Mouse (Mus musculus) granulocyte monocyte progenitor cell, adult 5-6 weeks (primary cell): ENCODE results near the gene Ckap5. TPM values are rescaled to one million over a fixed set of nuclear protein-coding genes. Genes with fewer than 3 reads are reported as not detected.
"Not testable (repeated sequence)": the region's sequence is repeated elsewhere in the genome, so short reads cannot be mapped to it uniquely, and the experiment has no call there.

ENCODE experiments used
- ATAC-seq: replicated peaks from 2 replicates; pipeline ENCODE4 v1.8.0; 2016; ENCODE audit warnings: mild to moderate bottlenecking, moderate TSS enrichment, inconsistent platforms; ENCODE audit not compliant: poor library complexity, severe bottlenecking
- total RNA-seq, 2 experiments: library from RNA; stranded (forward) in 1 of 2; stranded (reverse) in 1 of 2; fragments of 200-712, 200-1000 nt in 1 of 2; fragments of >200 nt in 1 of 2; fragmentation: Nextera tagmentation in 1 of 2; gene quantifications; 2 replicates each; pipeline ENCODE4 v1.2.3; 2014 to 2017

The Ckap5 gene
- total RNA-seq (2014; fragmentation: Nextera tagmentation) (44.9 and 84.2 TPM in 2 replicates), total RNA-seq (2017) (80.5 and 87.9 TPM in 2 replicates)

DNA sequence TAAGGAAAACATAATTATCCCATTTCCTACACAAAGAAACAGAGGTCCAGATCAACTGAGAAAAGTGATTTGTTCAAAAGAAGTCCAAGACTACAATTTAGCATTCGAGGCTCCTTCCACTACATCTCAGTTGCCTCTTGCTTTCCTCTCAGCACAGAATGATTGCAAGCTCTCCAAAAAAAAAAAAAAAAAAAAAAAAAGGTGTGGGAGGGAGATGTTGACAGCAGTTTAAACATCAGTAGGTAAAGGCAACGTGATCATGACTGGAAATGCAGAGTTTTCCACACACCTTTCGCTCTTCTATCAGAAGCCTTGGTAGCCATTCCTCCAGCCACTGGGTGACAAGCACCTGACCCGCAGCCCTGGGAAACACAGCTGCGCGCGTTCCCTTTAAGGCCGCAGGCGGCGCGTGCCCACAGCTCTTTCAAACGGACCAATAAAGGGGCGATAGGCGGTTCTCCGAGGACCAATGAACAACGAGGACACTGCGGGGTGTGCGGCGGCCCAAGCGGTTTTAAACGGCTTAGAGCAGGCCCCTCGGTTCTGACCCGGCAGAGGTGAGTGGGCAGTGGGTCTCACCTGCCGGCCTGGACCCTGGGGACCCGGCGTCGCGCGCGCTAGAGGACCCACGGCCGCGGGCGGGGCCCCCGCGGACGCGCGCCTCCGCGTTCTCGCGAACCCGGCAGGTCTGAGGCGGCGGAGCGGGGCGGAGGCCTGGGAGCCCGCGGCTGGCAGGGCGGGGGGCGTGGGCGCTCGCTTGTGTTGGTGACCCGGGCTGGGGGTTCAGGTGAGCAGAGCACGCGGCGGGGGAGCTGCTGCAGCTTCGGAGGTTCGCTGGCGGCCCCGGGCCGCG is at the start of gene Ckap5:
Gene Ckap5, plus strand, starts transcription at position 469 of the 853 bp plus-strand sequence.
- peak; percentile 100 for ATAC-seq

DNA sequence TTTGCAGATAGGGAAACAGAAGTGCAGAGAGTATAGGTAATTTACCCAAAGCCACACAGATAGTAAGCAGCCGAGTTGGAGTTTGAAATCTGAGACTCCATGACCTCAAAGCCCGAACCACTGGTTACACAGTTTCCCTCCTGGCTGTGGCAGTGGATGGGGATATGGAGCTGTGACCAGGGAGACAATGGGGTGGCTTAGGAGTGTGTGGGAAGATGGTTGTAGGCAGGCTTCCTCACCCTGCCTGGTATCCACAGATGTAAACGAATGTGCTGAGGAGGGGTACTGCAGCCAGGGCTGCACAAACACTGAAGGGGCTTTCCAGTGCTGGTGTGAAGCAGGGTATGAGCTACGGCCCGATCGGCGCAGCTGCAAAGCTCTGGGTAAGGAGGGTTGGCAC is 49.7 kb upstream of the Ckap5 start:
- no peak for ATAC-seq

DNA sequence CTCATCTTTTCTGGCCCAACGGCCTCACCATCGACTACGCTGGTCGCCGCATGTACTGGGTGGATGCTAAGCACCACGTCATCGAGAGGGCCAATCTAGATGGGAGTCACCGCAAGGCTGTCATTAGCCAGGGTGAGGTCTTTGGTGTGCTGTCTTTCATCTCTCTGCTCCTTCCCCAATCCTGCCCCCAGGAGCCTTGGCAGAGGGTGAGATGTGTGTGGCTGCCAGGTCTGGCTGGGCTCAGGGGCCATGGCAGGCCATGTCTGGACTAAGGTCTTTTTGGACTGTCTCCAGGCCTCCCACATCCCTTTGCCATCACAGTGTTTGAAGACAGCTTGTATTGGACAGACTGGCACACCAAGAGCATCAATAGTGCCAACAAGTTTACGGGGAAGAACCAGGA is 46.2 kb upstream of the Ckap5 start:
- ATAC-seq, result no peak

DNA sequence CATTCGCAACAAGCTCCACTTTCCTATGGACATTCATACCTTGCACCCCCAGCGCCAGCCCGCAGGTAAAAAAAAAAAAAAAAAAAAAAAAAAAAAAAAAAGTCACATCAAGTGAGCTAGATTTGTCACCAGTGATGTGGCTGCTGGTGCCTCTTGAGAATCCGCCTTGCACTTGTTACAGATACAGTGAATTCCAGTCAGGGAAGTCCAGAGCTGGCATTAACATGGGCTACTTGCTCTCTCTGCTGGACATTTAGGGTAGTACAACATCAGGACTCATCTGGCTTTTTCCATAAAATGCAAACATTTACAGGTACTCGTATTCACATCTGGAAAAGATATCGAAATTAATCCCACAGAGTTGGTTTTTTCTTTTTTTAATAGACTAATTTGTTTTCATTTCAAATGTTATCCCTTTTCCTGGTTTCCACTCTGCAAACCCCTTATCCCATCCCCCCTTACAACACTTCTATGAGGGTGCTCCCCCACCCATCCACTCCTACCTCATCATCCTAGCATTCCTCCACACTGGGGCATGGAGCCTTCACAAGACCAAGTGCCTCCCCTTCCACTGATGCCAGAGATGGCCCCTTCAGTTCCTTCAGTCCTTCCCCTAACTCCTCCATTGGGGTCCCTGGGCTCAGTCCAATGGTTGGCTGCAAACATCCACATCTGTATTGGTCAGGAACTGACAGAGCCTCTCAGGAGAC is 45.6 kb upstream of the Ckap5 start:
- peak; percentile 26; the same call in 1 of the 2 replicates for ATAC-seq

DNA sequence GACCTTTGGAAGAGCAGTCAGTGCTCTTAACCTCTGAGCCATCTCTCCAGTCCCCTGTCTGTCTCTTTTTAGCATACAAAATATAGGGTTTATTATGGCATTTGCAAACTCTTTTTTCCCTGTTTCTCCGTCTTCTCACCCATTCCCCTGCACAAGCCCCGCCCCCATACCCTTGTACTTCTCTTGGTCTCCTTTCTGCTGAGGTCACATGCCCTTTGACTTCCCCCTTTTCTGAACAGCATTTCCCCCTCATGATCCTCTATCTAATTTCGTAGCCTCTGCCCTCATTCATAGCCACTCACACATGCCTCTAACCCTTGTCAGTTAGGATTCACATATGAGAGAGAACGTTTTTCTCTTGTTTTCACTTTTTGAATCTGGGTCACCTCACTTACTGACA is 41.9 kb upstream of the Ckap5 start:
- ATAC-seq, result peak; percentile 93

DNA sequence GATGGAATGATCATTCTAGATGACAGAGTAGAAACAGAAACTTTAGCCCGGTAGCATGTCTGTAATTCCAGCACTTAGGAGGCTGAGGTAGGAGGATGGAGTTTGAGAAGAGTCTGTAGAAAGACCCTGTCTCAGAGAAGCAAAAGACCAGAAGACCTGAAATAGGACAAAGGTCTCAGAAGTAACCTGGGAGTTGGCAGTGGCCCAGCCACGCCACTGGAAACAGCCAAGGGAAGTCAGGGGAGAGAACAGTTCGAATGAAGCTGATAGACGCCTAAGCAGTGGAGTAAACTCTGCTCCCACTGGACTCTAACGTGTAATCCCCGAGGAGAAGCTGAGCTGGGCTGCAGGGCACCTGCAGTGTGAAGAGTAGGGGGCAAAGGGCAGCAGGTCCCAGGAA is 41.3 kb upstream of the Ckap5 start:
- no peak for ATAC-seq

DNA sequence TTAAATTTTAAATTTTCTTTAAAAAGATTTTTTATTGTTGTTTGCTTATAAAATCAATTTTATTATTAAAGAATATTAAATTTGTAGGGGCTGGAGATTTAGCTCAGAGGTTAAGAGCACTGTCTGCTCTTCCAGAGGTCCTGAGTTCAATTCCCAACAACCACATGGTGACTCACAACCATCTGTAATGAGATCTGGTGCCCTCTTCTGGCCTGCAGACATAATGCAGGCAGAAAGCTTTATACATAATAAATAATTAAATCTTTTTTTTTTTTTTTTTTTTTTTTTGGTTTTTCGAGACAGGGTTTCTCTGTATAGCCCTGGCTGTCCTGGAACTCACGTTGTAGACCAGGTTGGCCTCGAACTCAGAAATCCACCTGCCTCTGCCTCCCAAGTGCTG is 39.3 kb upstream of the Ckap5 start:
- ATAC-seq, result not testable (repeated sequence)

DNA sequence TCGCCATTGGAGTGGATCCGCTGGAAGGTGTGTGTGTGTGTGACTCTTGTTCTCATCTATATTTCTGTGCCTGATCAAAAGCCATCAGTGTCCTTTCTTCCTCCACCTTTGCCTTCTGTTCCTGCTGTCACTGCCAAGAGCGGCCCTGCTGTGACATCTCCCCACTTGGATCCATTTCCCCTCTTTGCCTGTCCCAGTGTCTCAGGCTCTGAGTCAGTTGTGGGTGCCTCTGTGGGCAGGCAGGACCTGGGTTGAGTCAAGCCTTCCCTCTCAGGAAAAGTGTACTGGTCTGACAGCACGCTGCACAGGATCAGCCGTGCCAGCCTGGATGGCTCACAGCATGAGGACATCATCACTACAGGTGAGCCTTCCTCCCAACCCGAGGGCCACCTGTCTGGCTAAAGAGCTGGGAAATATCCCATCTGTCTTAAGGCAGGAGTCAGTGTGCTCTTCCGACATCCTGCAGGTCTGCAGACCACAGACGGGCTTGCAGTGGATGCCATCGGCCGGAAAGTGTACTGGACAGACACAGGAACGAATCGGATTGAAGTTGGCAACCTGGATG is 34.4 kb upstream of the Ckap5 start:
- ATAC-seq, result no peak

DNA sequence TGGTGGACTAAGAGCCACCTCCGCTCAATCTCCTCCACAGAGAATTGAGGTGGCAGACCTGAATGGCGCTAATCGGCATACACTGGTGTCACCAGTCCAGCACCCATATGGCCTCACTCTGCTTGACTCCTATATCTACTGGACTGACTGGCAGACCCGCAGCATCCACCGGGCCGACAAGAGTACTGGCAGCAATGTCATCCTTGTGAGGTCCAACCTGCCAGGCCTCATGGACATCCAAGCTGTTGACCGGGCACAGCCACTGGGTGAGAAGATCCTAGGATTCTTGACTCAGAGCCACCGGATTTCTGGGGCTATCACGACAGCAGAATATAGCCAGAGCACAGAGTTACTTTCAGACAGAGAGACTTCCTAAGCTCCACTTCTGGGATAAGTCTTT is 32.6 kb upstream of the Ckap5 start:
- no peak for ATAC-seq

DNA sequence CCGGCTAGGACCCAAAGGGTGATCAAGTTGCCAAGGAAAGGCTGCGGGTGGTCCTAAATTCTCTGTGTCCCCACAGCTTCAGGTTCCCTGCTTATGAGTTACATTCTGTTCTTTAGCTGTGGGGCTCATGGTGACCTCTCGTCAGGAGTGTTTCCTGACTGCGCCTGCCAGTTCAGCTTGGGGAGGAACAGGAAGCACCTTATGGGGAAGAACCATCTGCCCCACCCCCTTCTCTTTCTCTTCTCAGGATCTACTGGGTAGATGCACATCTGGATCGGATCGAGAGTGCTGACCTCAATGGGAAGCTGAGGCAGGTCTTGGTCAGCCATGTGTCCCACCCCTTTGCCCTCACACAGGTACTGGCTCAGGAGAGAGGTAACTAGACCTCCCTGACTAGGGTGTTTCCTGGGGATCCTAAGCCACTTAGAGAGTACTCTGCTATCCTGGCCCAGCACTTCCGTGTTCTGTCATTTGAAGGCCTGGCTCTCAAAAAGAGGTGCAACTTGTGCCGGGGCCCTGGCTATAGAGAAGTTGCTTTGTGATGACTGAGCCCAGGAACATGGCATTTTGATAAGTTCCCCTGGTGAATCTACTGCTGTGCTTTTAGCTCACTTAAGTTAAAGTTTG is 28.4 kb upstream of the Ckap5 start:
- ATAC-seq, result peak; percentile 90

DNA sequence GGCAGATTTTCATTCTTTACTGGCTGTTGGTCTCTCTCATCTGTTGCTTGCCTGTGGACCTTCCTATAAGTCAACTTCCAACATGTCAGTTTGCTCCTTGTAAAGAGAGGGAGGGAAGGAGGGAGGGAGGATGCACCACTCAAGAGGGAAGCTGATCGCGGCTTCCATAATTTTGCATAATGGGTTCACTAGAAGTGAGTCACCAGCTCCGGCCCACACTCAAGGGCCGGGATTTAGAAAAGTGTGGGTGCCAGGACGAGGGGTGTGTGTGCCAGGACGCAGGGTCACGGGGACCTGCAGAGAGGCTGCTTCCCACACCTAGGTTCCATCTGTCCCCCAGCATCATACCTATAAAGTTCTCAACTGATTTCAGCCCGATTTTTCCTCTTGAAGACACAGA is 18.5 kb upstream of the Ckap5 start:
- ATAC-seq, result no peak

DNA sequence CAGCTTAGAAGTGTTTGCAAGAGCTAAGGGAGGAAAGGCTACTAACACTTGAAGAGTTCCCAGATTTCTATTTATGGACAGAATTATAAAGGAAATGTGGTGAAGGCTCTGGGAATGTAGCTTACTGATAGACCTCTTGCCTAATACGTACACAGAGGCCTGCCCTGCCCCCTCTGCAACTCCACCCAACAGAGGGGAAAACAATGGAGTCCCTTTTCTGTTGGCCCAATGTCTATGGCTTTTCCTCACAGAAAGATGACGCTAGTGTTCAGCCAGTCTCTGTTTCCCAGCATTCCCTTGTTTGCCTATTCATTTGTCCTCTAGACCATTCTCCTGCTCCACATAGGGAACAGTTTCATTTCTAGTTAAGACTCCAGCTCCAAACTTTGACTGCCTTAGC is 9.4 kb upstream of the Ckap5 start:
- no peak for ATAC-seq

DNA sequence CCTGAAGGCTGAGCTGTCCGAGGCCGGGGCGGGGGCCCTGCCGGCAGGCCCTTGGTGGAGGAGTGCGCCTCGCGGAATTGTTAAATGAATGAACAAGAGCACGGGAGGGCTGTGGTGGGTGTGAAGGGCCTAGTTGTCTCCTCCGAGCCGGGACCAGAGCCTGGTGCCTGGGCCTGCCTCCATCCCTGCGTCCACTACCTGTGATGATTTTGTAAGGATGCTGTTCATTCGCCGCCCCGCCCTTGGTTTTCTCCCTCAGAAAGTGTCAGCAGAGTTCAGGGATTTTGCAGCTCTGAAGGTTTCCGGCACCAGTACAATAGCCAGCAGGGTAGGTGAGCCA is 555 bp downstream of the Ckap5 start:
- ATAC-seq, result no peak; the same call in 1 of the 2 replicates

DNA sequence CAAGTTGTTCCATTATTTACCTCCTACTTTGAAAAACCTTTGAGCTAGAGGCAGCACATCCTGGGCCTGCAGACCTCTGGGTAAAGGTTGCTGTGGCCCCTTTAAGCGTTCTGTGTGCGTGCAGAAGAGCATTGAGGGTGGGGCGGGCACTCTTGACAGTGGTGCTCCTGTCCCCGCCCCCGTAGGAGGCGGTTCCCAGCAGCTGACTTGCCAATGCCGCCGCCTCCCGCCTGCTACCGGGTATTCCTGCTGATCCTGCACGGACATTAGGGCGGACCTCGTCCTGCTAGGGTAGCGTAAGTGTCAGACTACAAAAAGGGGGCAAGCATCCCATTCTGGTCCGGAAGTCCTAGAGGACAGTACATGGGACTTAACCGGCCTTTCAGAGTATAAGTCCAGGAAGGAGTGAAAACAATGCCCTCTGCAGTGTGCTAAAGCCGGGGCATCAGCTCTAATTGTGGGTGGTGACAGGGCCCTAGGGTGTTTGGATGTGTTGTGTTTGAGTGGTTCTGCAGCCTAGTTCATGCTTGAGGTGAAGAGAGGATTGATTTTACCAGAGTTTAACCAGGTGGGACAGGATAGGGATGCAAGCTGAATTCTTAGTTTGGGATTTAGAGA is 11.1 kb downstream of the Ckap5 start:
- ATAC-seq, result peak; percentile 100

DNA sequence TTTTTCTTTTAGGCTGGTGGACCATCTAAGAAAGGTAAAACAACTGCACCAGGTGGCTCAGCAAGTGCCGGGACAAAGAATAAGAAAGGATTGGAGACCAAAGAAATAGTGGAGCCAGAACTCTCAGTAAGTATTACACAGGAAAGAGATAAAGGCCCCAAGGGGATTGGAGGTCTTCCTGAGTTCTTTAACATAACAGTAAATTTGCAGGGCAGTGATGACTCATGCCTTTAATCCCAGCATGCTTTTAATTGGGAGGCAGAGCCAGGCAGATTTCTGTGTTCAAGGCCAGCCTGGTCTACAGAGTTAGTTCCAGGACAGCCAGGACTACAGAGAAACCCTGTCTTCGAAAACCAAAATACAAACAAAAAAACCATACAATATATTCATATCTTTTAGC is 41.6 kb downstream of the Ckap5 start:
- no peak for ATAC-seq

DNA sequence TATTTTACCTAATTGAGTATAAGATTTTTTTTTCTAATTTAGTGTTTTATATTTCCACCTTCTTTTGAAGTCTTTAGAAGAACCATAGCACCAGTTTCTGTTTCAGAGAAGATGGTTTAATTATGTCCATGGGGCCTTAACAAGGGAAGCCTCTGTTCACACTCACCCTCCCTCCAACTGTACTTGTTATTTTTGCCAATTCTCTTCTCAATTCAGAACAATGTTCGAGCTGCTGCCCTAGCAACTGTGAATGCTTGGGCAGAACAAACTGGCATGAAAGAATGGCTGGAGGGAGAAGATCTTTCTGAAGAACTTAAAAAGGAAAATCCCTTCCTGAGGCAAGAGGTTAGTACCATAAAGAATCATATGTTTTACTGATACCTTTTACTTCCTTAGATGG is 54.3 kb downstream of the Ckap5 start:
- ATAC-seq, result no peak

DNA sequence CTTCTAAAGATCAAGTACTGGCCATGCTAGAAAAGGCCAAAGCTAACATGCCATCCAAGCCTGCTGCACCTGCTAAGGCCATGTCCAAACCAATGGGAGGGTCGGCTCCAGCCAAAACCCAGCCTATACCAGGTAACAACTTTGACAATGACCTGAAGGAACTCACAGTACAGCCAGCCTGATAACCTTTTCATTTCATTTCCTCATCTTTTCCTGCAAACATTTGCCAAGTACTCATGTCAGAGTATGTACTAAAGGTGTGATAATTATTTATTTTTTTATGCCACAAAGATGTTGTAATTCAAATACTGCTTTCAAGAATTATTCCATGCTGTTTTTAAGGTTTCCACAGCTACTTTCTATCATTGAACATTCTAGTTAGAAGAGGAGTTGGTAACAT is 59.7 kb downstream of the Ckap5 start:
- no peak for ATAC-seq

DNA sequence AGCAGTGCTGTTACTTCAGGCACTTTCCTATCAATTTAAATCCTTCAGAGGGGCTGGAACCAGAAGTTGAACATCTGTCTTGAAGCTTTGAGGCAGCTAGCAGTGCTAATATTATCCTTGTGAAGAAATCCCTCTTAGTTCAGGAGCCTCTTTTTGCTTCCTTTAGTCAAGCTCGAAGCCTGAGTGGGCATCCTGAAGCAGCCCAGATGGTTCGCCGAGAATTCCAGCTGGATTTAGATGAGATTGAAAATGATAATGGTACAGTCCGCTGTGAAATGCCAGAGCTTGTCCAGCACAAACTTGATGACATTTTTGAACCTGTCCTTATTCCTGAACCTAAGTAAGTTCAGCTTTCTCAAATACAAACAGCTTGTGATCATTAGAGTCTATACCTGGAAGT is 73.9 kb downstream of the Ckap5 start:
- no peak for ATAC-seq

DNA sequence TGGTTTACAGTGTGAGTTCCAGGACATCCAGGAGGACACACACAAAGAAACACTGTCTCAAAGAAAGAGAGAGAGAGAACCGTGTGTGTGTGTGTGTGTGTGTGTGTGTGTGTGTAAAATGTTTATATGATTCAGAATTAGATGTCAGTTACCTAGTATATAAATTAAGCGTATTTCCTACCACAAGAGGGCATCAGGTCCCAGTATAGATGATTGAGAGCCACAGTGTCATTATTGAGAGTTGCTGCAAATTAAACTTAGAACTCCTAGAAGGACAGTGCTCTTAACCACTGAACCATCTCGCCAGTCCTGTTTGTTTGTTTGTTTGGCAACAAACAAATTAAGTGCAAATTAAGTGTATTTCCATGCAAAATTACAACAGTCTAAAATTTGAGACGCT is 75.8 kb downstream of the Ckap5 start:
- no peak for ATAC-seq

DNA sequence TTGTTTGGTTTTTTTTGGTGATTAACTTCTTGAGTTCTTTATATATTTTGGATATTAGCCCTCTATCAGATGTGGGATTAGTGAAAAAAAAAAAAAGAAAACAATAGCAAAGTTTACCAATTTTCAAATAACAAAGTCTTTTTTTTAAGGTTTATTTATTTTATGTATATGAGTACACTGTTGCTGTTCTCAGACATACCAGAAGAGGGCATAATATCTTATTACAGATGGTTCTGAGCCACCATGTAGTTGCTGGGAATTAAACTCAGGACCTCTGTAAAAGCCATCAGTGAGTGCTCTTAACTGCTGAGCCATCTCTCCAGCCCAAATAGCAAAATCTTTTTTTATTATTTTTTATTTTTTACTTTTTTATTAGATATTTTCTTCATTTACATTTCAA is 82.8 kb downstream of the Ckap5 start:
- not testable (repeated sequence) for ATAC-seq

DNA sequence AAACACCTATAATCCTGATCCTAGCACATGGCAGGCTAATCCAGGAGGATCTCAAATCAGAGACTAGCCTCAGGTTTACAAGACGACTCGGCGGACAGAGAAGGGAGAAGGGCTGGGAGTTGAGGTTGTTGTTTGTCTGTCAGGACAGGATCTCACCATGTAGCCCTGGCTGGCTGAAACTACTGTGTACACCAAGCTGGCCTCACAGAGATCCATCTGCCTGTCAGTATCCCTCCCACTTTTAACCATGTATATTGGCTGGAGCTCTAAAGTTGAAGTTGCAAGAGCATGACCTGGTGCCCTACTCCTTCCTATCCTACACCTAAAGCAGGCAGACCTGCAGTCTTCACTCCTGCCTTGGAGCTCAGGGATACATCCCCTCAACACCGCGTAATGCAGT is 95.8 kb downstream of the Ckap5 start:
- ATAC-seq, result no peak
